Mouse (Mus musculus) hematopoietic stem cell, adult 5-6 weeks (primary cell): ENCODE results near the gene Ap1ar. TPM values are rescaled to one million over a fixed set of nuclear protein-coding genes. Genes with fewer than 3 reads are reported as not detected.

Source experiments
- ATAC-seq, 2 experiments: fragments of 125-278 bp in 1 of 2; replicated peaks in 1 of 2; 2 replicates each; pipeline ENCODE4 v1.8.0; 2016 to 2017; ENCODE audit warnings: inconsistent platforms in 2 of 2, mild to moderate bottlenecking in 2 of 2, moderate number of reproducible peaks in 2 of 2, low read depth in 1 of 2, moderate TSS enrichment in 1 of 2; ENCODE audit not compliant: low FRiP score in 2 of 2, poor library complexity in 2 of 2, severe bottlenecking in 2 of 2, insufficient read depth in 1 of 2, low TSS enrichment in 1 of 2
- total RNA-seq: library from RNA; stranded (forward); fragments of 172-1452, 232-1000 nt; gene quantifications from 2 replicates; pipeline ENCODE4 v1.2.3, GENCODE M21; 2017

The Ap1ar gene
- total RNA-seq, result 57.0 and 85.6 TPM in 2 replicates

DNA sequence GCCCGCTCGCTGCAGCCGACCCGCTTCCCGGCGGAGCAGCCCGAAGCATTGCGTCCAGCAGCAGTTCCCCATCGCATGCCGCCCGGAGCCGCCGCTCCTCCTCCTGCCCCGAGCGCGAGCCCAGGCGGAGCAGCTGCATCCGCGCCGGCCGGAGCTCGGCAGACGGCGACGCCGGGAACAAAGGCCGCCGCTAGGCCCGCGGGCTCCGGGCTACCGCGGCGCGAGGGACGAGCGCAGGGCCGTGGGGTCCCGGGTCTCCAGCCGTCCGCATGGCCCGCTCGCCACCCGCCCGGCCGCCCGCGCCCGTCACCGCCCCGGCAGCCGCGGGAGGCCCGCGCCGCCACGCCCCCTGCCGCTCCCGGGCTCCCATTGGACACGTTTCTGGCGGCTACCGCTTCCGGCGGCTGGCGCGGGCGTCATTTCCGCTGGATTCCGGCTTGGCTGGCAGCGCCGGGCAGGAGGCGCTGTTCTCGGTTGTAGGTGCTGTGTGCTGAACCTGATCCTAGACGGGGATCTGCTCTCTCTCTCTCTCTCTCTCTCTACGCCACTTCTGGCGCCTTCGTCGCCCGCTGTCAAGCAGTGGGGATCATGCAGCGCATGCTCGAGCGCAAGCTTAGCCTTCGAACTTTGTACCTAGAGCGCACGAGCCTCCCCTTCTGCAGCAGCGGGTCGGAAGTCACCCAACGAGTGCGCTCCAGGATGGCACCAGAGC, at the start of gene Ap1ar:
TSS of gene Ap1ar (minus strand) at position 370 of the 712 bp plus-strand sequence.
- ATAC-seq, result peak; percentile 97 to 98

DNA sequence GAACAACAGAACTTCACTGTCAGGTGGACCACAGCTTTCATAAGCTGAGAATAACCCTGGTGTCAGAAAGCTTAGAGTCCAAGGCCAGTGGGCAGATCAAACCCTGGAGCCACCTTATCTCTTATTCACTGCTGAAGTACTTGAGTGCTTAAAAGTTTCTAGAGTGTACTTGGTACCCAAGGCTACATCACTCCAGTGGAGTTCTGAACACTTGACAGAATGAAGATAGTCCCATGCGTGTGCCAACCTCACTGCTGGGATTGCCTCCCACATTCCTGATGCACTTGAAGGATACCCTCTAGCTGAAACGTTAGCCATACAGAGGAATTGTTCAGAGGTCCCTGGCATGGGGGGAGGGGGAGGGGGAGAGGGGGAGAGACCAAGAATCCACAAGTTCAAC, 44.4 kb upstream of the Ap1ar start:
- ATAC-seq, result no peak

GRCm38 (mm10) chr3:127879968-127880367, 42.6 kb upstream of the Ap1ar start:
- no peak for ATAC-seq

- ATAC-seq, result no peak
Measured at GRCm38 (mm10) chr3:127875509-127875908, 38.2 kb upstream of the Ap1ar start.

GRCm38 (mm10) chr3:127875059-127875458, 37.7 kb upstream of the Ap1ar start:
- no peak for ATAC-seq

DNA sequence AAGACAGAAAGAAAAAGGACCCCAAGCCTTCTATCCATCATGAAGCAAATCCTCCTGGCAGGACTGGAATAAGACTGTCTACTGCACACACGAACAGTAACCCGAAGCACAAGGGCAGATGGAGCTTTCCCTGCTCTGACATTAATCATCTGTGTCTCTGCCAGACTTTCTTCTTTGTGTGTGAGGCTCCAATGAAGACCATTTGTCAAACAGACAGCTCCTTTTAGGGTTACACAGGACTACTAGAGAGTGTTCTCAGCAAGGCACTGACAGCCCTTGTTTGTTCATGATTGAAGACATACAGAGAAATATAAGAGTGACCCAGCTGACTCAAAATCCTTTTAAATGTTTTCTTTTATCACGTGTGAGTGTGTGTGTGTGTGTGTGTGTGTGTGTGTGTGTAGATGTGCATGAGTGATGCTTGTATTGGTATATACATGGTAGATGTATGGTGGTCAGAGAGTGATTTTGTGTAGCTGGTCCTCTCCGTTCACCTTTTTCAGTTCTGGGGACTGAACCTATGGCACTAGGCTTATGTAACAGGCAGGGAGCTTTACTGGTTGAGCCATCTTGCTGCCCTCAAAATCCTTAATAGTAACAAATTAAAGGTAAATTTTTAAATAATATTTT, 37.0 kb upstream of the Ap1ar start:
- no peak for ATAC-seq

DNA sequence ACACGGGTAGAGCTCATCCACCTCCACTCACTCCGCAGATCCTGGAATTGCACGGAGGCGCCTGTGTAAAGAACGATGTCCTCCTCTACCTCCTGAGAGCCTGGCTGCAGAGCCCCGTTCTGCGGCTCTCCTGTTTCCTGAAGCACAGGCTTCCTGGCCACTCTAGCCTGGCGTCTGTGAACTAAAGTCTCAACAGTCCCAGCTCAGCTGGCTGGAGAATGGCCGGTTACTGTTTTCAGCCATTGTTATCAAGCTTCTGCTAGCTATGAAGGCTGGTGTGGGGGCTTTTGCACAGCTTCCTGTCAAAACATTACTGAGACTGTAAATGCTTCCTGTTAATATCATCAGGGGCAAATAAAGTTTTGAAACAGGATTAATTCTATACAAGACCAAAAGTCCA, 34.3 kb upstream of the Ap1ar start:
- ATAC-seq, result no peak

GRCm38 (mm10) chr3:127868880-127869279, 31.6 kb upstream of the Ap1ar start:
- ATAC-seq, result no peak

DNA sequence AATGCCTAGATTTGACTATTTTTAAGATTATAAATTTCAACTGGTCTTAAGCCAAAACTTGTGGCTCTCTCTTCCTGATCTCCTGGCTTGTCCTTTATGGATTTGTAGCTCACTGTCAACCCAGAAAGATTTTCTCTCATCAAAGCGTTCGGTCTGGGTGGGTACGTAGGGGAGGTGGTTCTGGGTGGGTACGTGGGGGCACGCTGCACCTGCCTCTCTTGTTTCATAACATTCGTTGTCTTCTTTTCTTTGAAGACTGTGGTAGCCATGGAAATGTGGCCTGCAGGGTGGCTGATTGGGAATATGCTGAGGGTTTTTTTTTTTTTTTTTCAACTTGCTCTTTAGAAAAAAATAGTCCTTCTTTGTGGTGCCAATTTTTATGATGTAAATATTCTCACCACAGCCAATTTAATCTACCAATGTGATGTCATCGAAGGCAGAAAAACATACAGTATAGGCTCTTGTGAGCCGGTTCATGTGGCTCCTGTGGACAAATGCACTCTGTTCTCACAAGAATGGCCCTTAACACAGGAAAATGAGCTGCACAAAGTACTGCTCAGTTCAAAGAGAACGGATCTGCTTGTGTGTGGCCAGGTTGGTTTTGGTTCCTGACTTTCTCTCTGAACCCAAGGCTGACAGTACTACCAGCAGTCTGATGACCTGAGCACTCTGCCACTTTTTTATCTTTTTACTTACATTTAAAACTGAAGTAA, 30.9 kb upstream of the Ap1ar start:
- no peak for ATAC-seq

GRCm38 (mm10) chr3:127864242-127864641, 26.9 kb upstream of the Ap1ar start:
- no peak for ATAC-seq

DNA sequence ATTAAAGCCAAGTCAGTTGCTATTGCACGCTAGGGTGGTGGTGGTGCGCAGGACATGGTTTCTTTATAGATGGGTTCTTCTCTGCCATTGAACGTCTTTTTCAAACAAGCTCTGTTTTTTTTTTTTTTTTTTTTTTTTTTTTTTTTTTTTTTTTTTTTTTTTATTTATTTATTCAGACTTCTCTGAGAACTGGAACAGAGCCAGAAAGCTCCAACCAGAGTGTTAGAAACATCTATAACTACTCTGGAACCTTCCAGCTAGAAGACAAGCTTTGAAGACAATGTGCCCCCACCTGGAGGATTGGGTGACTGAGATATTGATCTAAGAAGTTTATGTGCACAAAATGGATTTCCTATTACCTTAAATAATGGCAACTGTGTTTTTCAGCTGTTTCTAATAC, 26.2 kb upstream of the Ap1ar start:
- no peak for ATAC-seq

- ATAC-seq, result peak; percentile 51 to 69
Measured at GRCm38 (mm10) chr3:127862479-127862878, 25.2 kb upstream of the Ap1ar start.

GRCm38 (mm10) chr3:127861340-127861739, 24.0 kb upstream of the Ap1ar start:
- no peak for ATAC-seq

- peak; percentile 77 to 92 for ATAC-seq
Measured at GRCm38 (mm10) chr3:127853431-127854206, 16.3 kb upstream of the Ap1ar start.

DNA sequence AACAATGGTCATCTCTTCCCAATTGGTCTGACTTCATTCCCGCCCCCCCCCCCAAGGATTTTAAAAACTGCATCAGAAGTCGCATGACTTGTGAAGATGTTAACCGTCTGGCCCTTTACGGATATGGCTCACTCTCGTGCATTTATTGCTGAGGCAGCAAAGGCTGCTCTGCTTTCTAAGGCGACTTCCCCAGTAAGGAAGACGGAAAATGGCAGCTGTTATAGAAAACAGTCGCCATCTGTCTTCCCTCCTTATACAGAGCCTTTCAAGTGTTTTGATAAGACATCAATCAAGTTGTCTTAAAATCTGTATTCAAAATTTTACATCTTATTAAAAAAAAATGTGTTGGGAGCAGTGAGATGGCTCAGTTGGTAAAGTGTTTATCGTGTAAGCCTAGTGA, 15.4 kb upstream of the Ap1ar start:
- ATAC-seq, result no peak

DNA sequence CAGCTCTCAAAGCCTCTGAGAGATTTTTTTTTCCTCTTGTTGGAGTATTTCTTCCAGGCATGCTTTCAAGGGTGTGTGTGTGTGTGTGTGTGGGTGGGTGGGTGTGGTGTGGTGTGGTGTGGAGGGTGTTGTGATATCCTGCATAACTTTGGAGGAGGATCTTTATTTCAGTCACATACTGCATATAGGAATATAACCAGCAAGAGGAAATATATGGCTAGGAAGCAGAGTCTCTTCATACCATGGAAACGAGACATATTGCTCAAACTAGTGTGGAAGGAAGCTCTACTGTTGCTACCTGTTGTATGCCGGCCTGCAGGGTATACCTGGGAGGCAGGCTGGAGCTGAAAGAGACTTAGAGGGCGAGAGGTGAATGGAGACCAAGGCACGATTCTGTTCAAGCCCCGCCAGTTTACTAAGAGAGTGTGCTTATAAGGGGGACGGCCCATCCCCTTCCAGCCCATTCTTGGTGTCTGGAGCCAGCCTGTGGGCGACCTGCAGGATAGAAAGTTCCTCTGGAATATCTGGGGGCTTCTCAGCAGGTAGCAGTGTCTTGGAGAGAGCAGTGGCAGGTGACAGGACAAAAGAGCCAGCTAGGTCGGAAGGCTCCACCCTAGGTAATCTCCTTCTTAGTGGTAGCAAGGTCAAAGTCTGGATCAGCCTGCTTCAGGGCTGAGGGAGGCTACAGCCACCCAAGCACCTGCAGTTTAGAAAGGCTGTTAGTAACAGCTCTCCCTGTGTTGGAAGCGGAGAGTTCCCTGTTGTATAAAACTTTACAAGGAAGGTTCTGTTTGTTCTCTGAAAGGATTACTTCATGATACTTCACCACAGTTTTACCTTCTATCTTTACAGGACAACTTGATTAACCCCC, 13.7 kb upstream of the Ap1ar start:
- no peak for ATAC-seq

- no peak for ATAC-seq
Measured at GRCm38 (mm10) chr3:127849922-127850321, 12.6 kb upstream of the Ap1ar start.
